Mouse (Mus musculus) small intestine, adult 2 months (tissue): ENCODE measurements around the gene Tcte3. TPM values are rescaled to one million over a fixed set of nuclear protein-coding genes. Genes with fewer than 3 reads are reported as not detected.
"Not testable (repeated sequence)": the region's sequence is repeated elsewhere in the genome, so short reads cannot be mapped to it uniquely, and the experiment has no call there.

Experiments used
- H3K27ac ChIP-seq: fragments of 200-500 bp; 2 replicates; pipeline ENCODE4 v1.5.1; 2012; ENCODE audit warnings: low read depth, low read length, control low read depth, inconsistent platforms; ENCODE audit not compliant: insufficient read depth
- H3K27me3 ChIP-seq: fragments of 200-500 bp; 2 replicates; pipeline ENCODE4 v1.6.1; 2012; ENCODE audit warnings: mild to moderate bottlenecking, moderate library complexity, low read length, inconsistent platforms; ENCODE audit not compliant: control insufficient read depth, insufficient read depth
- H3K36me3 ChIP-seq: fragments of 200-500 bp; 2 replicates; pipeline ENCODE4 v1.6.1; 2012; ENCODE audit warnings: mild to moderate bottlenecking, low read length, control low read depth, inconsistent platforms; ENCODE audit not compliant: control insufficient read depth, insufficient read depth
- H3K4me1 ChIP-seq: fragments of 200-500 bp; 2 replicates; pipeline ENCODE4 v1.6.1; 2012; ENCODE audit warnings: low read length, inconsistent platforms, mixed read lengths; ENCODE audit not compliant: control insufficient read depth, insufficient read depth, insufficient read length
- H3K4me3 ChIP-seq: fragments of 200-500 bp; 2 replicates; pipeline ENCODE4 v1.5.1; 2012; ENCODE audit warnings: low read depth, mild to moderate bottlenecking, control low read depth, inconsistent platforms, low read length, moderate library complexity
- WGBS: fragments of 180-500 bp; shearing (Covaris S2); methylation state at CpG from one replicate; pipeline ENCODE4 v1.1.7; 2018; 5-methylcytosine and 5-hydroxymethylcytosine counted together
- polyA plus RNA-seq: library from polyadenylated mRNA; depleted of rRNA; stranded (reverse); fragments of >200 nt; gene quantifications from 2 replicates; pipeline ENCODE4 v1.2.3, GENCODE M21; 2012; rRNA removed

Gene Tcte3
- polyA plus RNA-seq, 1 experiment, result not detected

DNA sequence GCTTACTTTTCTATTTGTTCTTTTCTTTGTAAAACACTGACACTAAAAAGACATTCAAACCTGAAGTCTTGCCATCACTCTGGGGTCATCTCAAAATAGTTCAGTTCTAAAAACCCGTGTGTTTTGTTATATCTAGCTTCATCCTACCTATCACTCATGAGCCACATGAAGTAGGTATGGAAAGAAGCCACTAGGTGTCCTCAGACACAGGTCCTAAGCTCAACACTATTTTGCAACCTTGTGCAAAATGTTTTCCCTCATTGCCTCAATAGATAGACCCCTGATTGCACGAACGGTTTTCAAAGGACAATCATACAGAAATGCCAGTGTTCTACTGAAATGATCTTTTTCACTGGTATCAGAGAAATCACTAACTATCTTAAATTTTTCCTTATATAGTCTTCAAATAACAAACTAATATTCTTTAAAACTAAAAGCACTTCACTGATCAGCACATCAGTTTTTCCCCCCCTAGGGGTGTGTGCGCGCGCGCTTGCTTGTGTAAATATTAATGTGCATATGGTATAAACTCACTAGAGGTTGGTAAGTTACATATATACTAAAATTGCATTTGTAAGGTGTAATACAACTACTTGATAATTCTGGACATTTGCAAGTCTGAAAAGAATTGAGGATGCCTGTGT, 63.4 kb downstream of the Tcte3 start:
- not testable (repeated sequence) for H3K36me3 ChIP-seq, H3K4me3 ChIP-seq, H3K27me3 ChIP-seq, H3K4me1 ChIP-seq, H3K27ac ChIP-seq
- WGBS, result 0% methylated on average over 4 of the region's 7 CpGs

Other genes starting within 250 kb of the Tcte3 start
- gene Wdr27, start 98.3 kb downstream of the Tcte3 start, polyA plus RNA-seq, result 0.63 and 1.8 TPM in 2 replicates
- gene 1600012H06Rik, start 98.3 kb downstream of the Tcte3 start, polyA plus RNA-seq, result 5.7 and 10.3 TPM in 2 replicates
- 3.4 and 7.4 TPM in 2 replicates for gene Phf10, start 80.2 kb downstream of the Tcte3 start, polyA plus RNA-seq
- gene 9030025P20Rik, start 63.0 kb downstream of the Tcte3 start, polyA plus RNA-seq, result 2.2 and 6.1 TPM in 2 replicates
- gene Gm3417, start 62.7 kb downstream of the Tcte3 start, polyA plus RNA-seq, result not detected in 2 replicates
- gene Gm3435, start 31.3 kb downstream of the Tcte3 start, polyA plus RNA-seq, result 0.15 and 0.24 TPM in 2 replicates
- gene Ermard, start 280 bp downstream of the Tcte3 start, polyA plus RNA-seq, result 6.0 and 18.9 TPM in 2 replicates
- 0.11 and 0.14 TPM in 2 replicates for gene Gm3448, start within 50 bp of the Tcte3 start, polyA plus RNA-seq